Mouse (Mus musculus) liver, postnatal 0 days (tissue): Measurements from ENCODE around the gene Snx15. TPM values are rescaled to one million over a fixed set of nuclear protein-coding genes. Genes with fewer than 3 reads are reported as not detected.

ENCODE experiments used
- ATAC-seq: fragments of 200-750 bp; cut with Nextera tagmentation; 2 replicates; pipeline ENCODE4 v1.8.0; 2017; ENCODE audit warnings: mild to moderate bottlenecking, moderate library complexity
- DNase-seq: peaks from one replicate; pipeline ENCODE4 v3.0.0-alpha.2; 2016
- H3K27ac ChIP-seq: fragments of 300-500 bp; sonication (generic); 2 replicates; pipeline ENCODE4 v1.5.1; 2014; ENCODE audit warnings: antibody characterized with exemption, moderate library complexity, mild to moderate bottlenecking, low read depth
- H3K27me3 ChIP-seq: fragments of 300-500 bp; sonication (generic); 2 replicates; pipeline ENCODE4 v1.6.1; 2014; ENCODE audit warnings: low read length, control low read depth, mixed read lengths; ENCODE audit not compliant: insufficient read depth
- H3K36me3 ChIP-seq: fragments of 300-500 bp; sonication (generic); replicated peaks from 2 replicates; pipeline ENCODE4 v1.6.1; 2014; ENCODE audit warnings: mild to moderate bottlenecking, control low read depth, low read length, moderate library complexity, mixed read lengths; ENCODE audit not compliant: insufficient read depth
- H3K4me1 ChIP-seq: fragments of 300-500 bp; sonication (generic); 2 replicates; pipeline ENCODE4 v1.6.1; 2014; ENCODE audit warnings: antibody characterized with exemption, mild to moderate bottlenecking, control low read depth; ENCODE audit not compliant: insufficient read depth
- H3K4me2 ChIP-seq: fragments of 300-500 bp; sonication (generic); 2 replicates; pipeline ENCODE4 v1.6.1; 2014; ENCODE audit warnings: low read depth, mild to moderate bottlenecking, low read length, moderate library complexity, mixed read lengths
- H3K4me3 ChIP-seq: fragments of 300-500 bp; sonication (generic); 2 replicates; pipeline ENCODE4 v1.5.1; 2014; ENCODE audit warnings: low read depth, low read length
- H3K9ac ChIP-seq: fragments of 300-500 bp; sonication (generic); replicated peaks from 2 replicates; pipeline ENCODE4 v1.6.1; 2014; ENCODE audit warnings: mild to moderate bottlenecking, moderate library complexity
- H3K9me3 ChIP-seq: fragments of 300-500 bp; sonication (generic); 2 replicates; pipeline ENCODE4 v1.6.1; 2016; ENCODE audit warnings: mild to moderate bottlenecking, control low read depth, low read length, mixed read lengths
- CTCF ChIP-seq: sonication (generic); IDR thresholded peaks from 2 replicates; pipeline ENCODE4 v1.5.1; 2016; ENCODE audit warnings: antibody characterized with exemption, low read depth
- EP300 ChIP-seq: IDR thresholded peaks from 2 replicates; pipeline ENCODE4 v1.6.1; 2016; ENCODE audit warnings: antibody characterized with exemption, low read depth, mild to moderate bottlenecking
- WGBS: fragments of 180-500 bp; shearing (Covaris S2); extraction: QIAGEN DNeasy Blood & Tissue Kit; methylation state at CpG from one replicate; pipeline ENCODE4 v1.1.7; 2014; ENCODE audit not compliant: insufficient replicate concordance; 5-methylcytosine and 5-hydroxymethylcytosine counted together
- polyA plus RNA-seq: library from polyadenylated mRNA; unstranded; fragments of >200 nt; fragmentation: Nextera tagmentation; extraction: Ambion mirVana; gene quantifications from 2 replicates; pipeline ENCODE4 v1.2.1, GENCODE M21; 2015

The Snx15 gene
- polyA plus RNA-seq, 1 experiment from 2014 or later: 41.6 TPM

- 76% methylated on average over 9 of the region's 9 CpGs for WGBS
- H3K27ac ChIP-seq: no peak within 1 kb of the TSS
These were observed 45.9 kb downstream of the Snx15 start, which contains the start of gene Gm28374 for GRCm38 (mm10) chr19:6082156-6082555. Gm28374 (minus strand) TSS chr19:6082256.

GRCm38 (mm10) chr19:6079983-6080480 lies 48.1 kb downstream of the Snx15 start, which contains the start of gene Tmem262:
Tmem262 (plus strand) TSS chr19:6080033.
- TF ChIP-seq CTCF: no peak
- TF ChIP-seq EP300: no peak
- Histone ChIP-seq H3K9me3 (no peaks in the 10 kb centered on the region), H3K27ac (no peak within 1 kb of the TSS), H3K27me3 (no peaks in the 10 kb centered on the region), H3K4me2 (no peak within 1 kb of the TSS), H3K9ac (no peak within 1 kb of the TSS), H3K36me3 (peaks cover 27% of the 10 kb centered on the region), H3K4me3 (no peak within 1 kb of the TSS), H3K4me1 (peaks cover 26% of the 10 kb centered on the region)
- DNase-seq (no peak), ATAC-seq (no peak)
- 84% methylated on average over 12 of the region's 12 CpGs for WGBS

More at GRCm38 (mm10) chr19:6082156-6082555, 45.9 kb downstream of the Snx15 start, which contains the start of gene Gm28374:
- H3K4me3 ChIP-seq: no peak within 1 kb of the TSS
- H3K9ac ChIP-seq: no peak within 1 kb of the TSS
- ATAC-seq (no peak), DNase-seq (no peak)
- peaks cover 28% of the 10 kb centered on the region for H3K4me1 ChIP-seq
- TF ChIP-seq CTCF: no peak
- TF ChIP-seq EP300: no peak
- no peaks in the 10 kb centered on the region for H3K9me3 ChIP-seq
- H3K36me3 ChIP-seq: peaks cover 36% of the 10 kb centered on the region
- no peaks in the 10 kb centered on the region for H3K27me3 ChIP-seq
- no peak within 1 kb of the TSS for H3K4me2 ChIP-seq

GRCm38 (mm10) chr19:6076564-6077393 lies 51.3 kb downstream of the Snx15 start, which contains the start of gene Vps51:
Vps51 (minus strand) TSS chr19:6077231.
- peak within 1 kb of the TSS; percentile 70 for H3K4me3 ChIP-seq
- peak within 1 kb of the TSS; percentile 68 for H3K9ac ChIP-seq
- H3K9me3 ChIP-seq: no peaks in the 10 kb centered on the region
- peaks cover 17% of the 10 kb centered on the region for H3K4me1 ChIP-seq
- peak within 1 kb of the TSS; percentile 79 for H3K27ac ChIP-seq
- DNase-seq: peak; percentile 85
- H3K4me2 ChIP-seq: peak within 1 kb of the TSS; percentile 85
- H3K27me3 ChIP-seq: no peaks in the 10 kb centered on the region
- TF ChIP-seq EP300 (0 out of 2 replicates have a peak, but pooled peaks have one; percentile 42), CTCF (no peak)
- peaks cover 18% of the 10 kb centered on the region for H3K36me3 ChIP-seq
- peak; percentile 91 for ATAC-seq
- under 1% methylated on average over 33 of the region's 33 CpGs for WGBS

- H3K9me3 ChIP-seq: no peaks in the 10 kb centered on the region
- ATAC-seq: no peak
- no peak for TF ChIP-seq CTCF
- no peak for TF ChIP-seq EP300
- WGBS: 72% methylated on average over 5 of the region's 5 CpGs
- H3K4me3 ChIP-seq: no peak overlapping the region
- H3K36me3 ChIP-seq: peaks cover 17% of the 10 kb centered on the region
- peak overlapping the region; percentile 39; the same call in 1 of the 2 replicates for H3K27ac ChIP-seq
- H3K9ac ChIP-seq: no peak overlapping the region
- no peaks in the 10 kb centered on the region for H3K27me3 ChIP-seq
- no peak for DNase-seq
- peaks cover 17% of the 10 kb centered on the region for H3K4me1 ChIP-seq
- H3K4me2 ChIP-seq: no peak overlapping the region
These were observed 54.2 kb downstream of the Snx15 start for GRCm38 (mm10) chr19:6073889-6074288.

GRCm38 (mm10) chr19:6071261-6071660 lies 56.8 kb downstream of the Snx15 start:
- Histone ChIP-seq H3K36me3 (peaks cover 18% of the 10 kb centered on the region), H3K9me3 (no peaks in the 10 kb centered on the region), H3K4me2 (no peak overlapping the region), H3K27me3 (no peaks in the 10 kb centered on the region), H3K27ac (no peak overlapping the region), H3K4me1 (peaks cover 25% of the 10 kb centered on the region), H3K9ac (no peak overlapping the region), H3K4me3 (no peak overlapping the region)
- TF ChIP-seq CTCF (no peak), EP300 (no peak)
- ATAC-seq (no peak), DNase-seq (no peak)
- WGBS: 92% methylated on average over 19 of the region's 19 CpGs

- peaks cover 18% of the 10 kb centered on the region for H3K36me3 ChIP-seq
- no peak overlapping the region for H3K27ac ChIP-seq
- DNase-seq: no peak
- H3K4me3 ChIP-seq: no peak overlapping the region
- peaks cover 25% of the 10 kb centered on the region for H3K4me1 ChIP-seq
- no peak overlapping the region for H3K4me2 ChIP-seq
- TF ChIP-seq CTCF (no peak), EP300 (no peak)
- no peak overlapping the region for H3K9ac ChIP-seq
- no peaks in the 10 kb centered on the region for H3K9me3 ChIP-seq
- no peak for ATAC-seq
- H3K27me3 ChIP-seq: no peaks in the 10 kb centered on the region
- 88% methylated on average over 31 of the region's 31 CpGs for WGBS
These were observed 57.4 kb downstream of the Snx15 start for GRCm38 (mm10) chr19:6070571-6071250.
